Comparison of ENCODE assay signal across 7 mouse cellular contexts in genomic region chr9:13246815-13247638, GRCm38 (mm10). TPM values are rescaled to one million over a fixed set of nuclear protein-coding genes. Genes with fewer than 3 reads are reported as not detected.
DNase-seq lines count a peak whose midpoint lies in the region; ATAC-seq and TF ChIP-seq lines count a peak whose summit lies in the region.

Gene Ccdc82, plus strand, starts transcription at chr9:13246955.

- WGBS in embryonic facial prominence, embryonic 11.5 days = 3% methylated on average over 30 of the region's 39 CpGs
- WGBS in kidney, adult 2 months = 2% methylated on average over 27 of the region's 39 CpGs
- WGBS in limb, embryonic 12.5 days = 3% methylated on average over 33 of the region's 39 CpGs
- WGBS in midbrain, embryonic 15.5 days = 2% methylated on average over 34 of the region's 39 CpGs
- WGBS in spleen, adult 2 months = under 1% methylated on average over 23 of the region's 39 CpGs

- peak; percentile 39 for TF ChIP-seq POLR2A in kidney, adult 2 months (IDR thresholded peaks at IDR 0.05; ENCODE audit: low read depth, low read length)
- TF ChIP-seq POLR2A in spleen, adult 2 months (IDR thresholded peaks at IDR 0.05; ENCODE audit: low read depth, low read length) = peak; percentile 28; the same call in 1 of the 2 replicates

- peak within 1 kb of the TSS; percentile 75 for H3K27ac ChIP-seq in embryonic facial prominence, embryonic 11.5 days (replicated peaks; ENCODE audit: low read depth, low read length)
- peak within 1 kb of the TSS; percentile 76 for H3K27ac ChIP-seq in kidney, adult 2 months (ENCODE audit: insufficient read depth, low read depth, low read length)
- H3K27ac ChIP-seq in limb, embryonic 12.5 days = peak within 1 kb of the TSS; percentile 87
- peak within 1 kb of the TSS; percentile 79 for H3K27ac ChIP-seq in midbrain, embryonic 15.5 days
- peak within 1 kb of the TSS; percentile 74 for H3K27ac ChIP-seq in spleen, adult 2 months (ENCODE audit: insufficient read depth, low read length)

- peak; percentile 98 for DNase-seq in adrenal gland, postnatal 14 days
- peak; percentile 94 for DNase-seq in embryonic facial prominence, embryonic 11.5 days (ENCODE audit: low spot score)
- peak; percentile 99 for DNase-seq in heart, adult 11 months
- DNase-seq in kidney, adult 2 months = peak; percentile 94
- peak; percentile 72 to 90 for DNase-seq in spleen, adult 2 months (ENCODE audit: low read depth in 1 of 2, low spot score in 2 of 2)

- ATAC-seq in embryonic facial prominence, embryonic 11.5 days (replicated peaks; ENCODE audit: insufficient number of reproducible peaks, low FRiP score, low TSS enrichment, low read depth) = peak; percentile 100
- ATAC-seq in limb, embryonic 12.5 days (ENCODE audit: insufficient number of reproducible peaks, insufficient read depth, low FRiP score, low TSS enrichment, low read depth) = peak; percentile 99
- ATAC-seq in midbrain, embryonic 15.5 days (replicated peaks) = peak; percentile 97

- peak within 1 kb of the TSS; percentile 69 for H3K9ac ChIP-seq in embryonic facial prominence, embryonic 11.5 days (replicated peaks; ENCODE audit: low read length)
- peak within 1 kb of the TSS; percentile 68 for H3K9ac ChIP-seq in limb, embryonic 12.5 days (replicated peaks)
- peak within 1 kb of the TSS; percentile 59 for H3K9ac ChIP-seq in midbrain, embryonic 15.5 days

- no peak for TF ChIP-seq CTCF in kidney, adult 2 months (conservative IDR thresholded peaks at IDR 0.05; ENCODE audit: insufficient read depth, insufficient read length, low read depth, low read length)
- no peak for TF ChIP-seq CTCF in spleen, adult 2 months (IDR thresholded peaks at IDR 0.05; ENCODE audit: extremely low read depth, insufficient read depth, insufficient read length, insufficient replicate concordance)

- no peaks in the 10 kb centered on the region for H3K4me1 ChIP-seq in embryonic facial prominence, embryonic 11.5 days (ENCODE audit: control insufficient read depth, insufficient read depth, low read length)
- H3K4me1 ChIP-seq in kidney, adult 2 months (ENCODE audit: control insufficient read depth, insufficient read depth, low read length) = peaks cover 10% of the 10 kb centered on the region; the same call in 1 of the 2 replicates
- peaks cover 13% of the 10 kb centered on the region for H3K4me1 ChIP-seq in limb, embryonic 12.5 days (replicated peaks)
- peaks cover 23% of the 10 kb centered on the region for H3K4me1 ChIP-seq in midbrain, embryonic 15.5 days
- H3K4me1 ChIP-seq in spleen, adult 2 months (ENCODE audit: control insufficient read depth, insufficient read depth, insufficient read length) = no peaks in the 10 kb centered on the region

- H3K9me3 ChIP-seq in embryonic facial prominence, embryonic 11.5 days (replicated peaks; ENCODE audit: control insufficient read depth, low read length) = no peaks in the 10 kb centered on the region
- no peaks in the 10 kb centered on the region for H3K9me3 ChIP-seq in limb, embryonic 12.5 days
- no peaks in the 10 kb centered on the region for H3K9me3 ChIP-seq in midbrain, embryonic 15.5 days

- no peaks in the 10 kb centered on the region for H3K27me3 ChIP-seq in embryonic facial prominence, embryonic 11.5 days (ENCODE audit: control insufficient read depth, insufficient read depth, low read length)
- H3K27me3 ChIP-seq in kidney, adult 2 months (replicated peaks; ENCODE audit: control insufficient read depth, insufficient read depth, low read length) = no peaks in the 10 kb centered on the region
- no peaks in the 10 kb centered on the region for H3K27me3 ChIP-seq in limb, embryonic 12.5 days
- no peaks in the 10 kb centered on the region for H3K27me3 ChIP-seq in midbrain, embryonic 15.5 days (replicated peaks)
- H3K27me3 ChIP-seq in spleen, adult 2 months (ENCODE audit: control insufficient read depth, insufficient read depth, low read length) = no peaks in the 10 kb centered on the region

- peak within 1 kb of the TSS; percentile 79 for H3K4me2 ChIP-seq in embryonic facial prominence, embryonic 11.5 days (ENCODE audit: low read depth, low read length)
- peak within 1 kb of the TSS; percentile 85 for H3K4me2 ChIP-seq in limb, embryonic 12.5 days
- peak within 1 kb of the TSS; percentile 57 for H3K4me2 ChIP-seq in midbrain, embryonic 15.5 days

- H3K4me3 ChIP-seq in embryonic facial prominence, embryonic 11.5 days (ENCODE audit: low read depth, low read length) = peak within 1 kb of the TSS; percentile 55
- H3K4me3 ChIP-seq in kidney, adult 2 months (ENCODE audit: insufficient read depth, low read depth, low read length) = peak within 1 kb of the TSS; percentile 89
- peak within 1 kb of the TSS; percentile 52 for H3K4me3 ChIP-seq in limb, embryonic 12.5 days (replicated peaks)
- peak within 1 kb of the TSS; percentile 53 for H3K4me3 ChIP-seq in midbrain, embryonic 15.5 days
- H3K4me3 ChIP-seq in spleen, adult 2 months (ENCODE audit: extremely low read depth, insufficient read depth, insufficient read length) = peak within 1 kb of the TSS; percentile 73

- no peaks in the 10 kb centered on the region; the same call in 1 of the 2 replicates for H3K36me3 ChIP-seq in embryonic facial prominence, embryonic 11.5 days (replicated peaks; ENCODE audit: control insufficient read depth, insufficient read depth, low read depth, low read length)
- H3K36me3 ChIP-seq in kidney, adult 2 months (ENCODE audit: control insufficient read depth, insufficient read depth, low read length) = no peaks in the 10 kb centered on the region
- no peaks in the 10 kb centered on the region for H3K36me3 ChIP-seq in limb, embryonic 12.5 days
- no peaks in the 10 kb centered on the region for H3K36me3 ChIP-seq in midbrain, embryonic 15.5 days (replicated peaks)
- H3K36me3 ChIP-seq in spleen, adult 2 months (ENCODE audit: control insufficient read depth, insufficient read depth, low read length) = no peaks in the 10 kb centered on the region

RNA-seq across cellular contexts. Expression of gene Ccdc82, which starts in this region (rescaled TPM):
- 15.7 and 19.3 TPM in 2 replicates for total RNA-seq in adrenal gland, postnatal 14 days (2021)
- 7.3 and 7.7 TPM in 2 replicates for polyA plus RNA-seq in embryonic facial prominence, embryonic 11.5 days (2014; fragmentation: Nextera tagmentation; extraction: Ambion mirVana)
- 5.8 and 6.7 TPM in 2 replicates for polyA plus RNA-seq in kidney, adult 2 months (2012; rRNA removed)
- polyA plus RNA-seq in limb, embryonic 12.5 days (2016; fragmentation: Nextera tagmentation; extraction: Ambion mirVana) = 5.5 and 6.0 TPM in 2 replicates
- polyA plus RNA-seq in midbrain, embryonic 15.5 days (2015; fragmentation: Nextera tagmentation; extraction: Ambion mirVana) = 12.8 and 13.9 TPM in 2 replicates
- polyA plus RNA-seq in spleen, adult 2 months (2012; rRNA removed) = 6.5 and 8.3 TPM in 2 replicates

Comparison
In these comparisons a context has a peak if more than half of its experiments do, and no peak if none do; other contexts are left out.
1. Peak in every context shown above with its lines: DNase-seq, ATAC-seq, H3K4me3 ChIP-seq and H3K27ac ChIP-seq.